Mouse (Mus musculus): ENCODE data around the gene Hectd4.
"Not testable (repeated sequence)": the region's sequence is repeated elsewhere in the genome, so short reads cannot be mapped to it uniquely, and the experiment has no call there.

Gene Hectd4

DNA sequence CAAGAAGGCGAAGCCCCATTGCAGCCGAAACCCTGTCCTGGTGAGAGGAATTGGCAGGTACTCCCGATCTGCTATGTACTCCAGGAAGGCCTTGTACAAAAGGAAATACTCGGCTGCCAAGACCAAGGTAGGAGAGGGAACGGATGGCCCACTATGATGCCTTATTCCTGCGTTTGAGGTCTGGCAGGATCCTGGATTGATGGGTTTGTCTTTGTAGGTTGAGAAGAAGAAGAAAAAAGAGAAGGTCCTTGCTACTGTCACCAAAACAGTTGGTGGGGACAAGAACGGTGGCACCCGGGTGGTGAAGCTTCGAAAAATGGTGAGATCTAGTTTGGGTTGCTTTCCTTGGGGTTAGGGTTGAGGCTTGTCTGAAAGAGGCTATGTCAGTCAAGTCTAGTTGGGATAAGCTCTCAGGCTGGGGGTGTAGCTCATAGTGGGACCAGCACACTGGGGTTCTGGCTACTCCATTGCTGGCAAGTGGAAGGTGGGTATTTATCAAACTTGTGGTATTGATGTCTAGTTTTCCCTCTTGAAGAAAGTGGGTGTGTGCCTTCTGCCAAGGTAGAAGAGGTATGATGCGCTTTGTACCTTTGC, 14.4 kb upstream of the Hectd4 start:
- peak in 1 of 2 experiments; percentile 60 for DNase-seq (ENCODE audit: inconsistent age in 2 of 2, low spot score in 1 of 2)

DNA sequence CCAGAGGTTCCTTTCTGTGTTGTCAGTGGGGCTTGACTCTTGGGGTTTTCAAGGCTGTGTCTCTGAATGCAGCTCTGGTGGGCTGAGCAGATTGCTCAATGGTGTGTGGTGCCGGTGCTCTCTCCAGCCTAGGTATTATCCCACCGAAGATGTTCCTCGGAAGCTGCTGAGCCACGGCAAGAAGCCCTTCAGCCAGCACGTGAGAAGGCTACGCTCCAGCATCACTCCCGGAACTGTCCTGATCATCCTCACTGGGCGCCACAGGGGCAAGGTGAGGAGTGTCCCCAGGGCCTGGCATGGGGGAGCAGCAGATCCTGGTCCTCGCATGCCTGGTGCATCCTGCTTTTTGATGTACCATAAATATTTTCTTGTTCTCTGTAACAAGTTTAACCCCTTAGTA, 13.5 kb upstream of the Hectd4 start:
- DNase-seq (ENCODE audit: inconsistent age in 2 of 2, low spot score in 1 of 2), result peak in 1 of 2 experiments; percentile 61

DNA sequence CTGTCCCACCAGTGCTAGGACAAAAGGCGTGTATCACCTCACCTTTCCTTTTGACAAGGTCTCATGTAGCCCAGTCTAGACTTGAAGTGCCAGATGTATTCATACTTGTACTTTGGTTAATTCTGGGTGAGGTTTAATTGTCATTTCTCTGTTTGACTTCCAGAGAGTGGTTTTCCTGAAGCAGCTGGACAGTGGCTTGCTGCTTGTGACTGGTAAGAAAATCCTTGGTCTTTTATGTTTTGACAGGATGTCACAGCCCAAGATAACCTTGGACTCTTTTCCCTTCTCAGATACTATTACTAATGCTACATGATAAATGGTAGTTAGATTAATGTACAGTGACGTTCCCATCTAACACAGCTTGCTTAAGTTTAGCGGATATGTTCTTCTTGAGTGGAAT, 13.0 kb upstream of the Hectd4 start:
- peak in 1 of 2 experiments; percentile 70 for DNase-seq (ENCODE audit: inconsistent age in 2 of 2, low spot score in 1 of 2)

DNA sequence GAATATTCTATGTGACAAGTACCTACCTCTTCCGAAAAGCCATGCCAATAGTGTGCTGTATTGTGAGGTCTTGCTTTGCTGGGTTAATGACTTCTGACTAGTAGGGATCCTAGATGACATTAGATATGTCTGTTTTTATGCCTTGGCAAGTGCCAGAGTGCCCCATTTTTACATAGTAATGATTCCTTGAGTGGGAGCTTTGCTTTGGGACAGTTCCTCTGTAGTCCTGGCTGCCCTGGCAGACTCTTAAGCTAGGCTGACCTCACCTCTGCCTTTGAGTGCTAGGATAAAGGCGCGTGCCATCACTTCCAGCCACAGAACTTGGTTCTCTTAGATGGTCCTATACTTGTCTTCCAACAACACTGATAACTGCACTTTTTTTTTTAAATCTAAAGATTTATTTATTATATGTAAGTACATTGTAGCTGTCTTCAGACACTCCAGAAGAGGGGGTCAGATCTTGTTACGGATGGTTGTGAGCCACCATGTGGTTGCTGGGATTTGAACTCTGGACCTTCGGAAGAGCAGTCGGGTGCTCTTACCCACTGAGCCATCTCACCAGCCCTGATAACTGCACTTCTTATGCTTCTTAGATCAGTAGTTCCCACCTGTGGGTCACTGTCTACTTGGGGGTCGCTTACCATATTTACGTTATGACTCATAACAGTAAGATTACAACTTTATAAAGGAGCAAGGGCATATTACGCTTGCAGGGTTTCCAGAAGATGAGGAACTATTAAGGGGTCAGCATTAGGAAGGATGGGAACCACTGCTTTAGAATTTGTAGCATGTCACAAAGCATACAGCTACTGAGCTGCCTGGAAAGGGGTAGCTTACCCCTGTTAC, 10.0 kb upstream of the Hectd4 start:
- no peak for DNase-seq (ENCODE audit: inconsistent age in 2 of 2, low spot score in 1 of 2)

DNA sequence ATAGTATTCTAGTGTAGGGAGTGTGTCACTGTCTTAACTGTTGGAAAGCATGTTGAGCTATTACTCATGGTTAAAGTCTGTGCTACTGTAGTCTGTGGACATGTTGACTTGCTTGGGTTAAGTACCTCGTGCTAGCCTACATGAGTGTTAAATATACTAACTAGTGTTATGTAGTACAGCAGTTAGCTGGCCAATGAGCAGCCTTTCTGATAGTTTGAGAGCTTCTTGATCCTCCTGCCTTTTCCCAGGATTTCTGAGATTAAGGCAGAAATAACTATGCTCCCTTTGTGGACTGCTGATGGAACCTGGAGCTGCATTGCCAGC, 9.5 kb upstream of the Hectd4 start:
- no peak for DNase-seq (ENCODE audit: inconsistent age in 2 of 2, low spot score in 1 of 2)

DNA sequence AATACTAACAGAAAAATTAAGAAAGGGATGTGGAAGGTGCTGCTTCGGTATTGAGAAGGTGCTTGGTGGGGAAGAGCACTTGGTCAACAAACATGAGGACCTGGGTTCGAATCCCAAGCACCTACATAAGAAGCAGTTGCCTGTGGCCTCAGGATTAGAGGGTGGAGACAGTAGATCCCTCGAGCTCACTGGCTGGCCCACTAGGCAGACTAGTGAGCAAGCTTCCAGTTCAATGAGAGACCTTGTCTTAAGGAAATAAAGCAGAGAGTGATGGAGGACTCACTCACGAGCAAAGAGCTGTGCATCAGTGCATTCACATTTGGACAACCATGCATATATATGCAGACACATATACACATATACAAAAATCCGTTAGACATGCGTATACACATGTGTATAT, 7.9 kb upstream of the Hectd4 start:
- no peak for DNase-seq (ENCODE audit: inconsistent age in 2 of 2, low spot score in 1 of 2)

DNA sequence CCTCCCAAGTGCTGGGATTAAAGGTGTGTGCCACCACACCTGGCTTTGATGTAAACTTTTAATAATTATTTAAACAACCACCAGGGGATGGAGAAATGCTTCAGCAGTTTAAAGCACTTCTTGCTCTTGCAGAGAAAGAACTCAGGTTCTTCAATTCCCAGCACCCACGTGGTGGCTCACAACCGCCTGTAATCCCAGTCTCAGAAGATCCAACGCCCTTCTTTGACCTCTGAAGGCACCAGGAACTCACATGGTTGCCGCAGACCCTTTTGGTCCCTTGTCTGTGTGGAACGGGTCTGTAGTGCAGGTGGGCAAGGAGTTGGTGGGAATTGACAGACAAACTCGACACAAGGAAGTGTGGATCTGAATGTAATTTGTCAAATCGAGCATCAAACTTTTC, 5.3 kb upstream of the Hectd4 start:
- DNase-seq (ENCODE audit: inconsistent age in 2 of 2, low spot score in 1 of 2), result no peak

DNA sequence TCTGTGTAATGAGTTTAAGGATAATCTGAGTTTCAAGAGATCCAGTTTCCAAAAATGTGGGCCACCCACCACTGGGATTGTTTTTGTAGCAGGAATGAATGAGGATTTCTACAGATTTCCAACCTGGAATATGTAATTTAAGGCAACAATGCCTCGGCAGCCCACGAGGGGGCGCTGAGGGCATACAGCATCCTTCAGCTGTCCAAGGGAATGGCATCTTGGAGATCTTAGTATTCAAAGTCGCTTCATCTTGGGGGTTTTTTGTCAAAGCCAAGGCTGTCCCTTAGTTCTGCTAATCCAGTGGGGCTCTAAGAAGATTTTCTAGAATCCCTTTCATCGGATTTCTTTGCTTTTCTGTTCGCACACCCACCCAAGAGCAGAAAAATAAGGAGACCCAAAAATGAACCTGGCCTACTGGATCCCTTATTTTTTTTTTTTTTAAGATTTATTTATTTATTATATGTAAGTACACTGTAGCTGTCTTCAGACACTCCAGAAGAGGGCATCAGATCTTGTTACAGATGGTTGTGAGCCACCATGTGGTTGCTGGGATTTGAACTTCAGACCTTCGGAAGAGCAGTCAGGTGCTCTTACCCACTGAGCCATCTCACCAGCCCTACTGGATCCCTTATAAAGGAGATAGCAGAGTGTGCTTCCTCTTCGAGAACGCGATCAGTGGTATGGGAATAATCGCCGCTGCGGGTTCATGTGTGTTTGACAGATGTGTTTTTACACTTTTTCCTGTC, 4.5 kb upstream of the Hectd4 start:
- peak; percentile 59 to 89 for DNase-seq (ENCODE audit: inconsistent age in 2 of 2, low spot score in 1 of 2)

DNA sequence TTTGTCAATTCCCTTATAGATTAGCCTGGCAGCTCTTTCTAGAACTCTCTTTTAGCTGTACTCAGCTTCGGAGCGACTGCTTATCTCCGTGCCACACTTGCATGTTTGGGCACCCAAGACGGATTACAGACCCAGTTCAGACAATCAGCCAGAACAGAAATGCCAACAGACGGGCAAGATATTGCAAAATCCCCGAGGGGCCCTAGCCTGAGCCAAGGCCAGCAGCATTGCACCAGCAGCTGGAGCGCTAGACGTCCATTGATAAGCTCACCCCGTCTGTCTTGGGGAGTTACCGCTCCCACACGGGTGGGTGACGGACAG, 3.9 kb upstream of the Hectd4 start:
- DNase-seq (ENCODE audit: inconsistent age in 2 of 2, low spot score in 1 of 2), result peak in 1 of 2 experiments; percentile 84

DNA sequence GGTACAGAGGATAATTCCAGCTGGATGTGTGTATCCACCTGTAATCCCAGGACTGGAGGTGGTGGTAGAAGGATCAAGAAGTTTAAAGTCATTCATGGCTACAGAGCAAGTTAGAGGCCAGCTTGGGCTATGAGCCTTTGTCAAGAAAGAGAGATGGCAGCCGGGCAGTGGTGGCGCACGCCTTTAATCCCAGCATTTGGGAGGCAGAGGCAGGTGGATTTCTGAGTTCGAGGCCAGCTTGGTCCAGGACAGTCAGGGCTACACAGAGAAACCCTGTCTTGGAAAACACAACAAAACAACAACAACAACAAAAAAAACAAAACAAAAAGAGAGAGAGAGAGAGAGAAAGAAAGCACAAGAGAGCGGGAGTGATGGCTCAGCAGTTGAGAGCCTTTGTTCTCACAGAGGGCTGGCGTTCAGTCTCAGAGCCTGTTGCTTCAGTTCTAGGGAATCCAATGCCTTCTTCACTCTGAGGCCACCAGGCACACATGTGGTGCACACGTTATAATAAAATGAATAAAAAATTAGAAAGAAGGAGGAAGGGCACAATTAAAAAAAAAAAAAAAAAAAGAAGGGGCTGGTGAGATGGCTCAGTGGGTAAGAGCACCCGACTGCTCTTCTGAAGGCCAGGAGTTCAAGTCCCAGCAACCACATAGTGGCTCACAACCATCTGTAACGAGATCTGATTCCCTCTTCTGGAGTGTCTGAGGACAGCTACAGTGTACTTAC, 3.3 kb upstream of the Hectd4 start:
- not testable (repeated sequence) for DNase-seq (ENCODE audit: inconsistent age in 2 of 2, low spot score in 1 of 2)

DNA sequence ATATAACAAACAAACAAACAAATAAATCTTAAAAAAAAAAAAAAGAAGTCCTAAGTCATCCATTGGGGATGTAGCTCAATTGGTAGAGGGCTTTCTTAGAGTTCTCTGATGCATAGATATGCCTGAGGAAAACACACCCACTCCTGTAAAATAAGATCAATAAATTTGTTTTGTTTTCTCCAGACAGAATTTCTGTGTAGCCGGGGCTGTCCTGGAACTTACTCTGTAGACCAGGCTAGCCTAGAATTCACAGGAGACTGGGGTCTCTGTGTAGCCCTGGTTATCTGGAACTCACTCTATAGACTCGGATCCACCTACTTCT, 2.7 kb upstream of the Hectd4 start:
- DNase-seq (ENCODE audit: inconsistent age in 2 of 2, low spot score in 1 of 2), result no peak

DNA sequence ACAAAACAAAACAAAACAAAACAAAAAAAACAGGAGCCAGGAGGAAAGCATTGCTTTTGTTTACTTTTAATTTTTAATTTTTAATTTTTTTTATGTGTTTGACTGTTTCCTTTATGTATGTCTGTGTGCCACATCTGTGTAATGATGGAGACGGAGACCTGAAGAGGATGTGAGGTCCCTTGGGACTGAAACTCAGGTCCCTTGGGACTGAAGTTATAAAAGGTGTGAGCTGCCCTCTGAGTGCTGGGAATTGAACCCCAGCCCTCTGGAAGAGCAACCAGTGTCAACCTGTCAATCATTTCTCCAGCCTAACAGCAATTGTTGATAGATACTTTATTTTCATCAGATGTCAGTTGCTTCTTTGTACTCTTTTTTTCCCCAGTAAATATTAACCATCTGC, 829 bp upstream of the Hectd4 start:
- DNase-seq (ENCODE audit: inconsistent age in 2 of 2, low spot score in 1 of 2), result no peak

DNA sequence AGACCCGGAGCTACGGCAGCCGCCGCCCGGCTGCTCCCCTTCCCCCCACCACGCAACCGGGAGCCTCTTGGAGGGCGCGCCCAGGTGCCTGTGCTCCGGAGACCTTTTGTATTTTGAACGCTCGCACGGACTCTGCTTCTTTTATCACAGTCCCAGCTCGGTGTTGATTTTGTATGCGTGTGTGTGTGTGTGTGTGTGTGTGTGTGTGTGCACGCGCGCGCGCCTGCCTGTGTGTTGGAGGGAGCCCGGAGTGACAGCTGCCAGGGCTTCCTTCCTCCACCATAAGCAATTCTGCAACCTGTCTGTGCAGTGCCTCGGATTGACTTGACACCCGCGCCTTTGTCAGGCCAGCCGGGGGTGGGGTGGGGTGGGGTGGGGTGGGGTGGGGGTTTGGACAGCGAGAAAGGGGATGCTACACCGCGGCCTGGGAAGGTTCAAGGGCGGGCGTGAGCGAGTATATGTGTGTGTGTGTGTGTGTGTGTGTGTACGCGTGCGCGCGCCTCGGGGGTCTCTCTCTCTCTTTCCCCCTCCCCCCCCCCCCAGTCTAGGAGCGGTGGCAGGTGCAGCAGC, 798 bp downstream of the Hectd4 start:
- peak in 1 of 2 experiments; percentile 67 for DNase-seq (ENCODE audit: inconsistent age in 2 of 2, low spot score in 1 of 2)

DNA sequence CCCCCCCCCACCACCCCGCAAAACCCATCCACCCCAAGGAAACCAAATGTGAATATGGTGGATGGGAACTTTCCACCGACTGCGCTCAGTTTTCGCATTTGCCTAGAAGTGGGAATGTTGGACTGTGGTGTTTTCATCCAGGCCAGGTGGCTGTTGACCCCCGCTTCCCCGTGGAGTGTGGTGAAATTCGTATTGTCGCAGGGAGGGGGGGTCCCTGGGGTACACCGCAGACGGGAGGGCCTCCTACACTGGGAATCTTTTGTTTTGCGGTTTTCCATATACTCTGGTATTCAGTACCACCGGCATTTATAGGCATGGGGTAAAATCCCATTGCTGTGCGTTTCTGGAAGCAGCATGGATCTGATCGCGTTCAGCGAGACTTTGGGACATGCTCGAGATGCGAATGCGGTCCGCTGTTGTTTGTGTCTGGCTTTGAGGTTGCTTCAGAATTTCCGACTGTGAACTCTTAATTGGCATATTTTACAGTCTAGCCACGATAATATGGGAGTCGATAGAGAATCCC, 1.4 kb downstream of the Hectd4 start:
- no peak for DNase-seq (ENCODE audit: inconsistent age in 2 of 2, low spot score in 1 of 2)

DNA sequence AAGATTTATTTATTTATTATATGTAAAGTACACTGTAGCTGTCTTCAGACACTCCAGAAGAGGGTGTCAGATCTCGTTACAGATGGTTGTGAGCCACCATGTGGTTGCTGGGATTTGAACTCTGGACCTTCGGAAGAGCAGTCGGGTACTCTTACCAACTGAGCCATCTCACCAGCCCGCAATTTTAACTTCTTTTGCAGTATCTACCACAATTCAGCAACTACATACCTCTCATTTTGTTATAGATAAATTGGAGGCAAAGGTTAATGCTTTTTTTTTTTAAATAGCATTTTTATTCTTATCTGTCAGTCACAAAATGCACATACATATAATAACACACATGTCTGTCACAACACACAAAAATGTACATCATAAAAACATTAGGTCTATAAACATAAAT, 4.0 kb downstream of the Hectd4 start:
- not testable (repeated sequence) for DNase-seq (ENCODE audit: inconsistent age in 2 of 2, low spot score in 1 of 2)

DNA sequence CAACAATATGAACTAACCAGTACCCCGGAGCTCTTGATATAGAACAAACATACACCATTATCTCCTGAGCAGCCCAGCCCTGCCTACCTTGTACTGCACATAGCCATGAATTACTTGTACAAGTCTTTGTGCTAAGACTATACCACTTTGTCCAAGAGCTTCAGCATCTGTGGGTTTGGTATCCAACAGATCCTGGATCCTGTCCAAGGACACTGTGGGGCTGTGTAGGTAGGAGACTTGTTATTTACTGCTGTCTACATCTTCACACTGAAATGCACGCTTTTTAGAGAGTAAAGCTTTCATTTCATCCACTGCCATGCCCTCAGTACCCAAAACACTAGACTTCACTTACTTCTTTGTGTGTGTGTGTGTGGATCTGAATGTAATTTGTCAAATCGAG, 4.8 kb downstream of the Hectd4 start:
- peak in 1 of 2 experiments; percentile 50 for DNase-seq (ENCODE audit: inconsistent age in 2 of 2, low spot score in 1 of 2)

DNA sequence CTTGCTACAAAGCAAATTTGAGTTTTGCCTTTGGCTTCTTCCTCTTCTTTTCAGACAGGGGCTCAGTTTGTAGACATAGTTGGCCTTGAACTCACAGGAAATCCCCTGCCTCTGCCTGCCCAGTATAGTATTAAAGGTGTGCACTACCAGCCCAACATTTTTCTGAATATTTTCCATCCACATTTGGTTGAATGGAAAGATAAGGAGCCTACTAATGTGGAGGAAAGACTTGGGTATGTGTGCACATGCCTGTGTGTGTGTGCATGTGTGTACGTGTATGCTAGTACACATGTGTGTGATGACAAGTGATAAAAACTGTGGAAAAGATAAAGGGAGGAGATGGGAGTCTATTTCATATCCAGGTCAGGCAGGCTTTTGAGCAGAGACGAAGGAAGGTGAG, 5.8 kb downstream of the Hectd4 start:
- no peak for DNase-seq (ENCODE audit: inconsistent age in 2 of 2, low spot score in 1 of 2)

DNA sequence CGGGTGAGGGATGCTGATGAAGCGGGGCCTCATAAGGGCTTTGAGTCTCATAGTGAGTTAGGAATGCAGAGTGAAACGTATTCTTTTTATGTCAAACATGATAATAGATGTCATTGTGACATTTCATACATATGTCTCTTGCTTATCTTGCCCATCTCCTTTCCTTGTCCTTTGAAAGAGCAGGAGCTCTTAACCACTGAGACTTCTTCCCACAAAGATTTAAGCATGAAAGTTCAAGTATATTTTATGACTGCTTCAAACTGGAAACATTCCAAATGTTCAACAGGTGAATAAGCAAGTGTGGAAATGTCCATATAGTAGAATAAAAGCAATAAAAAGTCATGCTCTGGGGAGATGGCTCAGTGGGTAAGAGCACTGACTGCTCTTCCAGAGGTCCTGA, 6.4 kb downstream of the Hectd4 start:
- no peak for DNase-seq (ENCODE audit: inconsistent age in 2 of 2, low spot score in 1 of 2)

DNA sequence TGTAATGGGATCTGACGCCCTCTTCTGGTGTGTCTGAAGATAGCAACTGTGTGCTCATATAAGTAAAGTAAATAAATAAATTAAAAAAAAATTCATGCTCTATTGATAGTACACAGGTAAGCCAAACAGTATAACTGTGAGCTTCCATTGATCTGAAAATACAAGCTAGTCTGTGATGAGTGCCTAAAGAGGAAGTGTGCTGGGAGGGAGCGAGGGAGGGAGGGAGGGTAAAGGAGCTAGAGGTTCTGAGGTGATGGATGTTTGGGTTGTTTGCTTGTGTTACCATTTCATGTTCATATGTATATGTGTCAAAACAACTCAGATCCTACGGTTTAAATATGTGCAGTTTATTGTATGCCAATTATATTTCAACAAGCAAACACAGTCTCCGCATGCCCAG, 6.8 kb downstream of the Hectd4 start:
- DNase-seq (ENCODE audit: inconsistent age in 2 of 2, low spot score in 1 of 2), result no peak

DNA sequence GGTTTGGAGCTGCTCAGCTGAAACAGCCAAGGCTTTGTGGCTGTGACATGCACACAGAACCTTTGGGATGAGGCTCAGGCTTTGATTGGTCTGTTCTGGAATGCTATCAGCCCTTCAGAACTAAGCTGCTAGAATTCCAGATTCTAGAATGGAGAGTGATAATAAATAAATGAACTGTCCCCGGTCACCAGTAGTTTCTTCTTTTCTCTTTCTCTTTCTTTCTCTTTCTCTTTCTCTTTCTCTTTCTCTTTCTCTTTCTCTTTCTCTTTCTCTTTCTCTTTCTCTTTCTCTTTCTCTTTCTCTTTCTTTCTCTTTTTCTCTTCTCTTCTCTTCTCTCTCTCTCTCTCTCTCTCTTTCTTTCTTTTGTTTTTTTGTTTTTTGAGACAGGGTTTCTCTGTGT, 7.3 kb downstream of the Hectd4 start:
- DNase-seq (ENCODE audit: inconsistent age in 2 of 2, low spot score in 1 of 2), result not testable (repeated sequence)

DNA sequence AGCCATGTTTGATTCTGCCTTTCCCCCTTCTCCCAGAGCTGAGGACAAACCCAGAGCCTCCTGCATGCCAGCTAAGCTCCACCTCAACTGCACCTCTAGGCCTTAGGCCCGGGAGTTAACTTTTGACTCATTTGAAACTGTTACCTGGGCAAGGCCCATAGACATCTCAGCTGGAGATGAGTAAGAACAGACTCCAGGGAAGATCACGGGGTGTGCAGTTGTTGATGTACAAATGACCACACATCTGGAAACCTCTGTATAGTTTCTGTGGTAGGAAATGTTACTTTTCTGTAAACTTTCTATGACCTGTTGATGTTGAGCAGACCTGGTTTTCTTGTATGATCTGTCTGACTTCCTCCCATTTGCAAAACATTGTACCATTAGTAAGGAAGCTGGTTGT, 9.2 kb downstream of the Hectd4 start:
- DNase-seq (ENCODE audit: inconsistent age in 2 of 2, low spot score in 1 of 2), result no peak
